Mouse (Mus musculus) lung, adult 18-20 months (tissue): ENCODE results near the gene Omp.

ENCODE experiments used
- DNase-seq, 2 experiments: peaks; one replicate each; pipeline ENCODE4 v3.0.0; 2022; ENCODE audit warnings: mixed read lengths in 2 of 2

Omp gene

GRCm38 (mm10) chr7:98095852-98096251 lies 49.5 kb downstream of the Omp start:
- DNase-seq: no peak
